Mouse (Mus musculus) left cerebral cortex, adult 8-10 months (tissue): ENCODE data around the gene Map3k20. TPM values are rescaled to one million over a fixed set of nuclear protein-coding genes. Genes with fewer than 3 reads are reported as not detected.

Experiments used
- DNase-seq, 2 experiments: peaks; one replicate each; pipeline ENCODE4 v3.0.0; 2022; ENCODE audit warnings: low spot score in 2 of 2
- total RNA-seq, 4 experiments: library from RNA; stranded (reverse); gene quantifications; 2 replicates each; pipeline ENCODE4 v1.2.4; 2022

The Map3k20 gene
- total RNA-seq: 10 to 100 TPM in 2 of 4 experiments, 1 to 10 TPM in 2; 8.7 to 13.5 (median 10.0) TPM

DNA sequence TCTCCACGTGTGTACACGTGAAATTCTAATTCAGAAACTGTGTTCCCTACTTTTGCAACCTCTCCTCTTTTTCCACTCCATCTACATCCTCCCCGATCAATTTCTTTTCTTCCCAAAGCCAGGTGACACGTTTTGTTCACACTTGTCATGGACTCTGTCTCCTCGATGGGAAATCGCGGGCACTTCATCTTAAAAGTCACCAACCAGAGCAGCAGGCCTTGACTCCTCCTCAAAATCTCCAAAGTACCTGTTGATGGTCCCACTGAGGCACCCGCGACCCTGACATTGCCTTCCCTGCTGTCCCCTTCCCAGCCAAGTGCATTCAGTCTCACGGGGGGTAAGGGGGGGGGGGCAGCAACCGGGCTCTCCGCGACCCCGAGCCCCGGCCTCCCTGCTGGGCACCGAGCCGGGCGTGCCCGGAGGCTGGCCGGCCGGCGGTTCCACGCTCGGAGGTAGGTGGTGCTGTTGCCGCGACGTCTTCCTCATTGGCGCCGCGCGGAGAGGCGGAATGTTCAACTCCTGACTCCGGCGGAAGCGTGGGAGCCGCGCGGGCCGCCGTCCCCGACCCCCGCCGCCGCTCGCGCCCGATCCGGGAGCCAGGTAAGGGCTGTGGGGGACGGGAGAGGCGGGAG lies at the start of gene Map3k20:
Gene Map3k20 (plus strand): TSS at position 382 of the 632 bp plus-strand sequence.
- no peak for DNase-seq

GRCm38 (mm10) chr2:72238421-72238820 lies 47.0 kb upstream of the Map3k20 start:
- no peak for DNase-seq

GRCm38 (mm10) chr2:72238925-72239324 lies 46.5 kb upstream of the Map3k20 start:
- DNase-seq: no peak

GRCm38 (mm10) chr2:72239456-72239855 lies 46.0 kb upstream of the Map3k20 start:
- no peak for DNase-seq

DNA sequence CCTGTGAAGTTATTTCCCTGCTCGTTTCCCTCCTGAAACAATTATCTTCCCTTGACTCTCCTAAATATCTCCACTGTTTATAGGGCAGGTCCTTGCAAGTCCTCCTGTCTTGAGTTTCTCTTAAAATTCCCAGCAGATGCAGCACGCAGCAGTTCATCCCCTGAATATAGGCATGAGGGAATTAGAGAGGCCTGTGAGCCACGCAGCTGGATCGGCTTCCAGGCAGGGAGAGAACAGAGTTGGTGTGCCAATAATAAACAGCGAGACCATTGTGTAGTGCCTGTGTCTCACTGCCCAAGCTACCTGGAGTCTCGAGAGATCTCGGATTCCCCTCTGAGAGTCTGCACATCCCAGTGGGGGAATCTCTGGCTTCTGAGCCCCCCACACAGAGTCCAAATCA lies 45.4 kb upstream of the Map3k20 start:
- DNase-seq: no peak

DNA sequence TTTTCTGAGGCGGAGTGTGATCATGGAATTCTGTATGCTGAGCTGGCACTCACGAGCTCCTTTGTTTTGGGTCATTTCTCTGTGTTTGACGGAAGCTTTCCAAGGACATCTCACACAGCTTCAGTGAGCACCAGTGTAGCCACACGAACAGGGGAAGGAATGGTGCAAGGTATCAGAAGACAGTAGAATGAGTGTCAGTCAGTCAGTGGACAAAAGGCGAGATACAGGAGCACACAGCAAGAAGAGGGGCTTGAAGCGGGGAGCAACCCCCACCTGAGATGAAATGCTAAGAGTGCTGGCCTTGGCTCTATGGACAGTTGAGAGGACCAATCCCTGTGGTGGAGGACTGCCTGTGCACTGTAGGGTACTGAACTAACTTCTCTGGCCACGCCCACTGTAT lies 44.7 kb upstream of the Map3k20 start:
- no peak for DNase-seq

DNA sequence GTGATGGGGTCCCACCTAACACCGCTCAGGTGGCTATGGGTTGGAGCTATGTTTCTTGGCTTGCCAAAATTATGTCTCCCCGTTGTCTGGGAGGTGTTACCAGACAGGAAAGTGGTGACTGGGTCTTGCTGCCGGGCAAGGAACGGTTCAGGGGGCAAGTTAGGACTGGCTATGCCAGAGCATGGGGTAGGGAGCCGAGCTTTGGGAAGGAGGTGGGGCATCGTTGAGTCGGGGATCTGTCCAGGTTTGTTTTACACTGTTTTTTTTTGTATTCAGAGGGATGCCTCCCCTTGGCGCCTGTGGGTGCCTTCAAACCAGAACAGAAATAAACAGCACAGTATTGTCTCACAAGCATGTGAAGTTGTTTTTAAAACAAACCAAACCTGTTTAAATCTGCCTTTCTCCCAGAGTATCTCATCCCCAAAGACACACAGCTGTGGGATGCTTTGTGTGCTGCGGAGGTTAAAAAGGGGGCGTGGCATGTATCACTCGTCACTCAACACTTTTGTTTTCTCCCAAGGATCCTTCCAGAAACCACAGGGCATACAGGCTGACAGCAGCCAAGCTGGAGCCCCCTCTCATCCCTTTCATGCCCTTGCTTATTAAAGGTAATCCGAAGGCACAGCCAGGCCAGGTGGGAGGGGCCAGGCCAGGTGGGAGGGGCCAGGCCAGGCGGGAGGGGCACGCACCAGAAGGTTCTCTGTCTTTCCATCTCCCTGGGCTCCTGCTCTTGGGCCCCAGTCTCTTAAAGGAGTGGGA lies 43.5 kb upstream of the Map3k20 start:
- DNase-seq: no peak

- DNase-seq: no peak
Observed at GRCm38 (mm10) chr2:72242910-72243675, 42.3 kb upstream of the Map3k20 start.

GRCm38 (mm10) chr2:72245631-72246030 lies 39.8 kb upstream of the Map3k20 start:
- no peak for DNase-seq

- DNase-seq: no peak
Observed at GRCm38 (mm10) chr2:72246376-72246775, 39.1 kb upstream of the Map3k20 start.

GRCm38 (mm10) chr2:72247819-72248218 lies 37.6 kb upstream of the Map3k20 start:
- no peak for DNase-seq

DNA sequence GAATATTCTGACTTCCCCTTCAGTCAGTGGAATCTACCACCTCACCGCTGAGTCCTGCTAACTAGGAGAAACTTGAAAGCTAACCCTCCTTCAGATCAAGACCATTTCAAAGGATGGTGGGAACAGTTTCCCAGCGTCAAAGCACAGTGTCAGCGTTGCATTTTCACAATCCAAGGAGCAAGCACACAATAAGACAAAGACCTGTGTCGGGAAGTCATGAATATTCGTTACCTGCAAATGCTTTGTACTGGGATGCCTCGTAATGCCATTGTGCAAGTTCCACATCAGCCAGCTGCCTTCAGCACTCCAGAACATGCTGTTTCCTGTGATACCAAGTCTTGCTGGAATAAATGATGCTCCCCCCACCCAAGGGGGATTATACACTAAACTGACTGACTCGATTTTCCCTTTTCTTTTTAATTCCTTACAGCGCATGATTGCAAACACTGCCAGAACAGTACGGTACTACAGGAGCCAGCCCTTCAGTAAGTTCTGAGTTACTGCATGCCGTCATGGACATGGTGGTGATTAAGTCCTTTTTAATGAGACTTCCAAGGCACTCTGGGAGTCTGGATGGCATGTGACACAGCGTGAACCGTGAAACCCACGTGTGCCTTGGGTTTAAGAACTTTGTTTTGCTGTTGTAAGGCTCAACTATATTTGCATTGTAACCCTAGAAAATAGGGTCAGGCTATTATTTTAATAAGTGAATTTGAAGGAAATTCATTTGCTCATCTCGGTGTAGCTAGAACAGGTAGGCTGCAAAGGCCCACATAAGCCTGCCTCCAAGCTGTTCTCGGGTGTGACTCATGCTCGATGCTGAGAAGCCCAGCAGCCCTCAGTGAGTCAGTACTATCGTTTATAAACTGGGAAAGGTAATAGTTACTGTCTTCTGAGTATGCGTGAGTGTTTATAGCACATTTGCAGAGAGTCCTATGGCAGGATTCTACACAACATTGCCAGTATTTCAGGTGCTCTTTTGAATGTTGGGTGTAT lies 32.6 kb upstream of the Map3k20 start:
- peak in 1 of 2 experiments; percentile 64 for DNase-seq

DNA sequence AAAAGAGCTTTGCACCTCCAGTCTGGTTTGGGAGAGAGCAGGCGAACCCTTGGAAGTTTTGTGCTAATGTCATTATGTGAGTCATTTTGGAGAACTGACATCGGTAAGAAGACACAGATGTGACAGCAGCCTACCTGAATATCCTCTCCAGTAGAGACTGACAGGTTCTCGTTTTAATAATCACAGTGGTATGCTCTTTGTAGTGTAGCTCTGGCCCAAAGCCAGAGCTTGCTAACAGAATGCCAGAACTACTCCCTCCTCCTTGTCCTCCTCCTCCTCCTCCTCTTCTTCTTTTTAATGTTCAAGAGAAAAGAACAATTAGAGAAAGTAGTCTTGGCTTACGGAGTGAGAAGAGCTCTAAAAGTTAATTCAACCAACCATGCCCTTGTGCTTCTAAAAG lies 31.6 kb upstream of the Map3k20 start:
- no peak for DNase-seq

- DNase-seq: no peak
Observed at GRCm38 (mm10) chr2:72254813-72255582, 30.4 kb upstream of the Map3k20 start.

- no peak for DNase-seq
Observed at GRCm38 (mm10) chr2:72260704-72261103, 24.7 kb upstream of the Map3k20 start.

GRCm38 (mm10) chr2:72262814-72263480 lies 22.5 kb upstream of the Map3k20 start:
- DNase-seq: no peak

GRCm38 (mm10) chr2:72267390-72267789 lies 18.0 kb upstream of the Map3k20 start:
- no peak for DNase-seq

DNA sequence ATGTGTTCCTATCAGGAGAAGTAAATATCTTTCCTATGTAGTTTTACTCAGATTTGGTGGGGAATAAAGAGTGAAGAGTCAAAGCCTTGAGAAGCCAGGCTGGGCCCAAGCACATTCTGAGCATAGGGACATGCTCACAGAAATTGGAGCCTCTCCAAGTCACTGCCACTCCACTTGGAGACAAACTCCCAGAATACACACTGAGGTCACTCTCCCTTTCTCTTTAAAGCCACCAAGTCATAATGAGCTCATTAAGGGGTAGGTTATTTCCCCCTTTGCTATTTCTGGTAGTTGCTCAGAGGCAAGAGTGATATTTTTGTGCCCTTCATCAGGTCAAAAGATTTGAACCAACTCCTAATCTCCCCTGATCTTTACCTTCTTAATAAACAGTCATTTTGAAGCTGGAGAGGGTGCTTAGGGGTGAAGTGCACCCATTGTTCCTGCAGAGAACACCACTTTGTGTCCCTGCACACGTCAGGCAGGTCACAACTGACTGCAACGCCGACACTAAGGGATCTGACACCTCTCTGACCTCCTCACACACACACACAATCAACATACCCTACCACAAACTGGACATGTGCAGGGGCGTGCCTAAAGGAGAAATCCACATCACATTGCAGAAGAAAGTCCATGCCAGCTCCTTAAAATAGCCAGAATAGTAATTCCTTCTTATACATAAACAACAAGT lies 15.6 kb upstream of the Map3k20 start:
- DNase-seq: no peak

DNA sequence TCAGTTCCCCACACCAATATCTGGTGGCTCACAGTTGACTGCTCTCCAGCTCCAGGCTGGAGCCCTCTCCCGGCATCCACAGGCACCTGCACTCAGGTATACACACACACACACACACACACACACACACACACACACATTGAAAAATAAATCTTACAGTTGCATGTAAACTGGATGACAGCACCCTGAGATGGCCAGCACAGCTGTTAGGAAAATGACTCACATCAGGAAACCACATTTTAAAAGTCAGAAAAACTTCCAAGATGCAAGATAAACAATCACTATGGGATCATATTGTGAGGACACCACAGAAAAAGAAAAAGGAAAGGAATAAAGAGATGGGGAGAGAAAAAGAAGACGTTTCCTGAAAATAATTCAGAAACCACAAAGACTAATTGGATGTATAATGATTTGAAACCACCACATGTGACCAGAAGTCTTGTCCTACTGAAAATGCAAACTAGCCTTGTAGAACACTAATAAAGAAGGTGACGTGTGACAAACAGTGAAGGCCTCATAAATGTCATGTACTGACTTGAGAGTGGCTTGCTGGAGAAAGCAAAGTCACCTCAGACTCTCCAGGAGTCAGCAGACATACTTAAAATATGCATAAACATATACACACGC lies 7.1 kb upstream of the Map3k20 start:
- DNase-seq: no peak
